Mouse (Mus musculus): ENCODE measurements around the gene Pdik1l.
"Not testable (repeated sequence)": the region's sequence is repeated elsewhere in the genome, so short reads cannot be mapped to it uniquely, and the experiment has no call there.

Gene Pdik1l

DNA sequence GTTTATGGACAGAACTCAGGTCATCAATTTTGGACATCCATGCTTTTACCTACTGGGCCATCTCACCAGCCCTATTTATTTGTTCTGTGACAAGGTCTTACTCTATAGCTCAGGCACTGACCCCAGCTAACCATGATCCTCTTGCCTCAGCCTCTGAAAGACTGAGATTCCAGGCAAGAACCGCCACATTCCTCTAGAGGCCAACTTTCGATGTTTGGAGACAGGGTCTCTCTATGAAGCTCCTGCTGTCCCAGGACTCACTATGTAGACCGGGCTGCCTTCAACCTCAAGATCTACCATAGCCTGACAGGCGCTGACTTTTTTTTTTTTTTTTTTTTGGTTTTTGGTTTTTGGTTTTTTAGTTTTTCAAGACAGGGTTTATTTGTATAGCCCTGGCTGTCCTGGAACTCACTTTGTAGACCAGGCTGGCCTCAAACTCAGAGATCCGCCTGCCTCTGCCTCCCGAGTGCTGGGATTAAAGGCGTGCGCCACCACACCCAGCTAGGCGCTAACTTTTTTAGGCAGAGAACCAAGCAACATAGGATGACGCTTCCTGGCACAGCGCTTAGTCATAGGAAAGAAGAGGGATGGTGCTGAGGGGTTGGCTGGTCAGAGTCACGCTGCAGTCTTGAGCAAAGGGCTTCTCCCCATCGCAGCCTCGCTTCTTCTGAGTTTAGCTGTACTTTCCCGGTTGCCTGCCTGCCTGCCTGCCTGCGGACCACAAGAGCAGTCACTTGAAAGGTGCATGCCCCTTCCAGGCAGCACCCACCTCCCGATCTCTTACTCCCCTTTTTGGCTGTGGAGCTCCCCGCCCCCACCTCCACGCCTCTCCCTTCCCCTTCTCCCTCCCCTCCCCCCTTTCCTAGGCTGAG is 11.2 kb upstream of the Pdik1l start:
- DNase-seq (ENCODE audit: low spot score in 2 of 2) = no peak

DNA sequence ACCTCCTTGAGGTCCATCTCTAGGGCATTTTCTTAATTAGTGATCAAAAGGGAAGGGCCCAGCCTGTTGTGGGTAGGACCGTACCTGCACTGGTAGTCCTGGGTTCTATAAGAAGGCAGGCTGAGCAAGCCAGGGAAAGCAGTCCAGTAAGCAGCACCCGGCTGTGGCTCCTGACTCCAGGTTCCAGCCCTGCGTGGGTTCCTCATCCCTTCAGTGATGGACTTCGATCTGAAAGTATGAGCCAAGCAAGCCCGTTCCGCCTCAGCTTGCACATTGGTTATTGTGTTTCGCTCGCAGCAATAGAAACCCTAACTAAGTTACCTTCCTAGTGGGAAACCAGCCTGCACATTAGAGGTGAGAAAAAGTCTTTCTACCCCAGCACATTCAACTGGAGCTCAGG is 9.7 kb upstream of the Pdik1l start:
- no peak for DNase-seq (ENCODE audit: low spot score in 2 of 2)

DNA sequence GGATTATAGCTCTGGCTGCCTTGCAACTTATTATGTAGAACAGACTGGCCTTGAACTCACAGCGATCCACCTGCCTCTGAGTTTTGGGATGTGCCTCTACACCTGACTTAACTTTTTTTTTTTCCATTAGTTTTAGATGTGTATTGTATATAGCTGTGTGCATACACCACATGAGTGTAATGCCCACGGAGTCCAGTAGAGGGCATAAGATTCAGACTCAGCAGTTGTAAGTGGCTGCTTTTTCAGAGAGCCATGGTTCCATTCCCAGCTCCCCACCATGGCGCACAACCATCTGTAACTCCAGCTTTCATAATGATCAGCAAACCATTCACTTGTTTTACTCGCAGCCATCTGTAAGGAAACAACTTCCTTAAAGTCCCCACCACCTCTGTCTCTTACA is 8.8 kb upstream of the Pdik1l start:
- no peak for DNase-seq (ENCODE audit: low spot score in 2 of 2)

- not testable (repeated sequence) for DNase-seq (ENCODE audit: low spot score in 2 of 2)
Measured at GRCm38 (mm10) chr4:134296096-134296495, 8.4 kb upstream of the Pdik1l start.

GRCm38 (mm10) chr4:134293692-134294163 is 6.0 kb upstream of the Pdik1l start:
- DNase-seq (ENCODE audit: low spot score in 2 of 2) = no peak

DNA sequence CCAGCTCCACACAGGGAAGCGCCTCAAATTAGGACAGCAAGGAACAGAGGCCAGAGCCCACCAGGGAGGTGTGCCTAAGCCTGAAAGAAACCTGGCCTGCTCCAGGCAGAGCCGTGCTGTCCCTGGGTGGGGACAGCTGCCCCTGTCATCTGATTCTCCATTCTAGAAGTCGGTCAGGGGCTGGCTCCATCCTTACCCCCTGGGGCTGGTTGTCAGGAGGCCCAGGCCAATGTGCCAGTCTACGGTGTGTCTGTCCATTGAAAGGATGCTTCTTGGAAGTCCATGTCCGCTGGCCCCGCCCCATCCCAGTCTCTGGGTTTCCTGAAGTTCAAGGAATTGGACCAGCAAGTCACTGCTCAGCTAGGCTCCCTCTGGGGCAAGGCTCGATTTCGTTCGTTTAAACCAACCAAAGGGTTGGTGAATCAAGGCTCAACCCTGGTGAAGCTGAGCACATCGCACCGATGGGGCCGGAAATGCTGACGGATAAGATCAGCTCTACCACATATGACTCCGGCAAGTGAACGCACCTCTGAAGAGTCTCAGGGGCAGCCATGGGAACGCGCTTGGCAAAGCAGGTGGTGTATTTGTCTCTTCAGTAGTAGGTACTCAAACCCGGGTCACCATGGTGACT is 5.5 kb upstream of the Pdik1l start:
- no peak for DNase-seq (ENCODE audit: low spot score in 2 of 2)

GRCm38 (mm10) chr4:134292067-134292466 is 4.4 kb upstream of the Pdik1l start:
- DNase-seq (ENCODE audit: low spot score in 2 of 2) = peak; percentile 68 to 72

- DNase-seq (ENCODE audit: low spot score in 2 of 2) = no peak
Measured at GRCm38 (mm10) chr4:134288397-134289256, 932 bp upstream of the Pdik1l start.

DNA sequence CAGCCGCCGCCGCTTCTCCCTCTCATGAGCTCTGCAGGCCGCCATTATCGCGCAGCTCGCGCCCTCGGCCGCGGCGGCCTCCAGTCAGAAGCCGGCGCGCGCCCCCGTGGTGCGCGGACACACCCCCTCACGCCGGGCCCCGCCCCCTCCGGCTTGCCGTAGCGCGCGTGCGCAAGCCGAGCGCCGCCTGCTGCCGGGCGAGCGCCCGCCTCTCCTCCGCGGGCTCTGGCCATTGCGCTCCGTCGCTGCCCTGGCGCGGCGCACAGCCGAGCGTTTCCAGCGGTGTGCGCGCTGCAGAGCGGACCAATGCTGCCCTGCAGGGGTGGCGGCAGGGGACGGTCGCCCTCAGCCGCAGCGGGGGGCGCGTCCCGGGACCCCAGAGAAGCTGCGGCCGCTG is 529 bp downstream of the Pdik1l start:
- DNase-seq (ENCODE audit: low spot score in 2 of 2) = peak; percentile 92 to 94

- no peak for DNase-seq (ENCODE audit: low spot score in 2 of 2)
Measured at GRCm38 (mm10) chr4:134286226-134287167, 1.2 kb downstream of the Pdik1l start.

- DNase-seq (ENCODE audit: low spot score in 2 of 2) = no peak
Measured at GRCm38 (mm10) chr4:134284942-134285341, 2.8 kb downstream of the Pdik1l start.

DNA sequence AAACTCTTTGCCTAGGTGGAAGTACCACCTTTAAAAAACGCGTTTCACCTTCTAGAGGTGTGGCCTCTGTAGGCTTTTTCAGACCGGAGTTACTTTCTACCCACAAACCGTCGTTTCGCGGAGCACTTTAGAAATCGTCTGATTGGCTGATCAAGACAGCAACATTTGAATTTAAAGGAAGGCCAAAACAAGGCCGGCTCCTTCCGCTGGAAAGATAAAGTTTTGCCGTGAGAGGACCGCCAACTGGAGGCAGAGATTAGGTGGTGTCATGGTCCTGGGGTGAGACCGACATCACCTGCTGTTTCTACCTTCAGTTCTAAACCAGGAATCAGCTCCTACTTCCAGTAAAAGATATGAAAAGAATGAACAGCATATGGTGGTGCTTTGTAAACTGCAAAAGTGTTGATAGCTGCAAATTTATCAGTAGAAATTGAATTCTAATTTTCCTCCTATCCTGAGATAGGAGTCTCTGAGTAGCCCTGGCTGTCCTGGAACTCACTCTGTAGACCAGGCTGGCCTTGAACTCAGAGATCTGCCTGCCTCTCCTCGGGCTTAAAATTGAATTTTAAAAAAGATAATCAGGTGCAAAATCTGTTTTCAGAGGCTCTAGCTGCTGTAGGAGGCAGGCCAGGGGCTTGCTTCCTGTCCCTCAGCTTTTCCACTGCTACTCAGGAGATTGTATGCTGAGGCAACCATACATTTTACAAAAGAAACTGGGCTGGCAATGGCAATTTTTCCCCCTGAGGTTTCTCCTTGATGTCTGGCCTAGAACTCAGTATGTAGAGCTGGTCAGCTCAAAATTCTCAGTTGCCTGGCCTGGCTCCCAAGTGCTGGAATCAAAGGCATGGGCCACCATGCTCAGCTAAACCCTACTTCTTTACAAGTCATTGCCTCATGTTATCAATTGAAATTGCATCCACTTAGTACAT is 14.0 kb downstream of the Pdik1l start:
- DNase-seq (ENCODE audit: low spot score in 2 of 2) = no peak

- no peak for DNase-seq (ENCODE audit: low spot score in 2 of 2)
Measured at GRCm38 (mm10) chr4:134272731-134273416, 14.8 kb downstream of the Pdik1l start.

GRCm38 (mm10) chr4:134271979-134272378 is 15.7 kb downstream of the Pdik1l start:
- no peak for DNase-seq (ENCODE audit: low spot score in 2 of 2)

DNA sequence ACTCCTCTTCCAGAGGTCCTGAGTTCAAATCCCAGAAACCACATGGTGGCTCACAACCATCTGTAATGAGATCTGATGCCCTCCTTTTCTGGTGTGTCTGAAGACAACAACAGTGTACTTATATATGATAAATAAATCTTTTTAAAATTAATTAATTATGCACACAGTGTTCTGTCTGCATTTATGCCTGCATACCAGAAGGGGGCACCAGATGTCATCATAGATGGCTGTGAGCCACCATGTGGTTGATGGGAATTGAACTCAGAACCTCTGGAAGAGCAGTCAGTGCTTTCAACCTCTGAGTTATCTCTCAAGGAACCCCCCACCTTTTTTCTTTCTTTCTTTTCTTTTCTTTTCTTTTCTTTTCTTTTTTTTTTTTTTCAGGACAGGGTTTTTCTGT is 18.1 kb downstream of the Pdik1l start:
- DNase-seq (ENCODE audit: low spot score in 2 of 2) = not testable (repeated sequence)

- no peak for DNase-seq (ENCODE audit: low spot score in 2 of 2)
Measured at GRCm38 (mm10) chr4:134268102-134268655, 19.5 kb downstream of the Pdik1l start.

GRCm38 (mm10) chr4:134265860-134266585 is 21.7 kb downstream of the Pdik1l start:
- no peak for DNase-seq (ENCODE audit: low spot score in 2 of 2)

DNA sequence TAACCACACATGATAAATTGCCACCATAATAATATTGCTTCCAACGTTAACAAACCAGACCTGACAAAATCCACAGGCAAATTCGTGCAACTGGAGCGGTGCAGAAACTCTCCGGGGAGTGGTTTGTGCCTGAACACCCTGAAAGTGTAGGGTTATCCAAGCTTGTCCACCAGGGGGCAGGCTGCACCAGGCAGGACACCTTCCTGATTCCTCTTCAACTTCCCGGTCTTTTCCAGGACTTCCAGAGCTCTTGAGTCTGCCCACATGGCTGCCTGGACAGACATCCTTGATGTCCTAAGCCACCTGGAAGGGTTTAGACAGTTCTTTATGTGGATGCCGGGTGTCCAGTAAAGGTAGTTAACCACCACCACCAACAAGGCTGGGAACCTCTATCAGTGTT is 24.5 kb downstream of the Pdik1l start:
- peak; percentile 46 to 67 for DNase-seq (ENCODE audit: low spot score in 2 of 2)

Data from right cerebral cortex, adult 2 months (tissue).